Mouse (Mus musculus) neural tube, embryonic 13.5 days (tissue): ENCODE results near the gene Ndufa10. TPM values are rescaled to one million over a fixed set of nuclear protein-coding genes. Genes with fewer than 3 reads are reported as not detected.
"Not testable (repeated sequence)": the region's sequence is repeated elsewhere in the genome, so short reads cannot be mapped to it uniquely, and the experiment has no call there.

ENCODE experiments used
- ATAC-seq: fragments of 200-750 bp; cut with Nextera tagmentation; 2 replicates; pipeline ENCODE4 v1.8.0; 2017; ENCODE audit warnings: low read depth, mild to moderate bottlenecking, moderate TSS enrichment, moderate library complexity
- H3K27ac ChIP-seq: fragments of 300-500 bp; sonication (generic); replicated peaks from 2 replicates; pipeline ENCODE4 v1.5.1; 2015; ENCODE audit warnings: moderate library complexity, mild to moderate bottlenecking, inconsistent platforms
- H3K27me3 ChIP-seq: fragments of 300-500 bp; sonication (generic); 2 replicates; pipeline ENCODE4 v1.6.1; 2015; ENCODE audit warnings: mild to moderate bottlenecking, inconsistent platforms
- H3K36me3 ChIP-seq: fragments of 300-500 bp; sonication (generic); 2 replicates; pipeline ENCODE4 v1.6.1; 2015; ENCODE audit warnings: mild to moderate bottlenecking, inconsistent platforms
- H3K4me1 ChIP-seq: fragments of 300-500 bp; sonication (generic); replicated peaks from 2 replicates; pipeline ENCODE4 v1.6.1; 2015; ENCODE audit warnings: inconsistent platforms
- H3K4me2 ChIP-seq: fragments of 300-500 bp; sonication (generic); 2 replicates; pipeline ENCODE4 v1.6.1; 2015; ENCODE audit warnings: inconsistent platforms, mild to moderate bottlenecking, moderate library complexity
- H3K4me3 ChIP-seq: fragments of 300-500 bp; sonication (generic); 2 replicates; pipeline ENCODE4 v1.5.1; 2015; ENCODE audit warnings: mild to moderate bottlenecking, inconsistent platforms
- H3K9ac ChIP-seq: fragments of 300-500 bp; sonication (generic); 2 replicates; pipeline ENCODE4 v1.6.1; 2015; ENCODE audit warnings: moderate library complexity, mild to moderate bottlenecking, inconsistent platforms
- H3K9me3 ChIP-seq: fragments of 300-500 bp; sonication (generic); 2 replicates; pipeline ENCODE4 v1.6.1; 2016; ENCODE audit warnings: inconsistent platforms
- WGBS: fragments of 180-500 bp; shearing (Covaris S2); methylation state at CpG from one replicate; pipeline ENCODE4 v1.1.7; 2015; 5-methylcytosine and 5-hydroxymethylcytosine counted together
- polyA plus RNA-seq: library from polyadenylated mRNA; unstranded; fragments of >200 nt; fragmentation: Nextera tagmentation; extraction: Ambion mirVana; gene quantifications from 2 replicates; pipeline ENCODE4 v1.2.1, GENCODE M21; 2015

The Ndufa10 gene
- polyA plus RNA-seq: 313 and 317 TPM in 2 replicates

- Histone ChIP-seq H3K27me3 (peaks cover 8% of the 10 kb centered on the region), H3K27ac (peak within 1 kb of the TSS; percentile 84), H3K9ac (peak within 1 kb of the TSS; percentile 94), H3K9me3 (no peaks in the 10 kb centered on the region), H3K36me3 (peaks cover 26% of the 10 kb centered on the region), H3K4me2 (peak within 1 kb of the TSS; percentile 84), H3K4me3 (peak within 1 kb of the TSS; percentile 94), H3K4me1 (peaks cover 18% of the 10 kb centered on the region)
- WGBS: under 1% methylated on average over 67 of the region's 67 CpGs
- ATAC-seq: peak; percentile 95
Measured at GRCm38 (mm10) chr1:92473165-92474041, at the start of gene Ndufa10. TSS of gene Ndufa10 (minus strand) at chr1:92473860.

- WGBS: 19% methylated on average over 10 of the region's 10 CpGs
- H3K4me1 ChIP-seq: no peaks in the 10 kb centered on the region; the same call in 1 of the 2 replicates
- no peaks in the 10 kb centered on the region for H3K36me3 ChIP-seq
- ATAC-seq: peak; percentile 47
- peak overlapping the region; percentile 11; the same call in 1 of the 2 replicates for H3K4me2 ChIP-seq
- no peaks in the 10 kb centered on the region for H3K9me3 ChIP-seq
- no peak overlapping the region for H3K27ac ChIP-seq
- no peak overlapping the region for H3K9ac ChIP-seq
- no peaks in the 10 kb centered on the region for H3K27me3 ChIP-seq
- H3K4me3 ChIP-seq: no peak overlapping the region
Measured at GRCm38 (mm10) chr1:92521376-92521775, 47.7 kb upstream of the Ndufa10 start.

- H3K9me3 ChIP-seq: no peaks in the 10 kb centered on the region
- H3K27me3 ChIP-seq: no peaks in the 10 kb centered on the region
- no peak overlapping the region for H3K4me3 ChIP-seq
- no peaks in the 10 kb centered on the region for H3K36me3 ChIP-seq
- H3K27ac ChIP-seq: no peak overlapping the region
- no peaks in the 10 kb centered on the region; the same call in 1 of the 2 replicates for H3K4me1 ChIP-seq
- 85% methylated on average over 6 of the region's 6 CpGs for WGBS
- no peak for ATAC-seq
- H3K4me2 ChIP-seq: no peak overlapping the region
- no peak overlapping the region for H3K9ac ChIP-seq
Measured at GRCm38 (mm10) chr1:92519046-92519445, 45.4 kb upstream of the Ndufa10 start.

- no peaks in the 10 kb centered on the region for H3K9me3 ChIP-seq
- no peaks in the 10 kb centered on the region; the same call in 1 of the 2 replicates for H3K4me1 ChIP-seq
- no peak within 1 kb of the TSS for H3K27ac ChIP-seq
- WGBS: 82% methylated on average over 3 of the region's 3 CpGs
- no peak for ATAC-seq
- H3K4me3 ChIP-seq: no peak within 1 kb of the TSS
- H3K27me3 ChIP-seq: no peaks in the 10 kb centered on the region
- H3K36me3 ChIP-seq: no peaks in the 10 kb centered on the region
- no peak within 1 kb of the TSS for H3K4me2 ChIP-seq
- H3K9ac ChIP-seq: no peak within 1 kb of the TSS
Measured at GRCm38 (mm10) chr1:92518561-92518960, 44.9 kb upstream of the Ndufa10 start, which contains the start of gene Olfr1414. TSS of gene Olfr1414 (minus strand) at chr1:92518661.

GRCm38 (mm10) chr1:92515390-92515789 lies 41.7 kb upstream of the Ndufa10 start:
- no peaks in the 10 kb centered on the region for H3K9me3 ChIP-seq
- H3K4me3 ChIP-seq: no peak overlapping the region
- 83% methylated on average over 11 of the region's 11 CpGs for WGBS
- H3K4me2 ChIP-seq: no peak overlapping the region
- no peaks in the 10 kb centered on the region for H3K4me1 ChIP-seq
- no peak overlapping the region for H3K27ac ChIP-seq
- ATAC-seq: no peak
- no peak overlapping the region for H3K9ac ChIP-seq
- H3K36me3 ChIP-seq: no peaks in the 10 kb centered on the region
- H3K27me3 ChIP-seq: no peaks in the 10 kb centered on the region

GRCm38 (mm10) chr1:92511646-92512045 lies 38.0 kb upstream of the Ndufa10 start:
- WGBS: 85% methylated on average over 5 of the region's 5 CpGs
- H3K27me3 ChIP-seq, H3K9me3 ChIP-seq, H3K36me3 ChIP-seq, H3K4me1 ChIP-seq, H3K4me2 ChIP-seq, H3K27ac ChIP-seq, H3K9ac ChIP-seq, H3K4me3 ChIP-seq, ATAC-seq: not testable (repeated sequence)

GRCm38 (mm10) chr1:92496001-92496400 lies 22.3 kb upstream of the Ndufa10 start, which contains the start of gene Olfr1415:
TSS of gene Olfr1415 (minus strand) at chr1:92496101.
- Histone ChIP-seq H3K36me3 (no peaks in the 10 kb centered on the region), H3K27me3 (no peaks in the 10 kb centered on the region), H3K9ac (no peak within 1 kb of the TSS), H3K4me3 (no peak within 1 kb of the TSS), H3K27ac (no peak within 1 kb of the TSS), H3K9me3 (peaks cover 6% of the 10 kb centered on the region; the same call in 1 of the 2 replicates), H3K4me1 (no peaks in the 10 kb centered on the region), H3K4me2 (no peak within 1 kb of the TSS)
- ATAC-seq: no peak
- 80% methylated on average over 2 of the region's 2 CpGs for WGBS

GRCm38 (mm10) chr1:92485013-92485412 lies 11.4 kb upstream of the Ndufa10 start, which contains the start of gene Olfr1416:
TSS of gene Olfr1416 (minus strand) at chr1:92485113.
- Histone ChIP-seq H3K9ac (no peak within 1 kb of the TSS), H3K4me2 (no peak within 1 kb of the TSS), H3K4me1 (no peaks in the 10 kb centered on the region), H3K9me3 (0 out of 2 replicates have a peak, but pooled peaks cover 7% of the 10 kb centered on the region), H3K4me3 (no peak within 1 kb of the TSS), H3K36me3 (no peaks in the 10 kb centered on the region), H3K27me3 (no peaks in the 10 kb centered on the region), H3K27ac (no peak within 1 kb of the TSS)
- no peak for ATAC-seq

GRCm38 (mm10) chr1:92474066-92474578 lies 462 bp upstream of the Ndufa10 start:
- Histone ChIP-seq H3K4me2 (peak overlapping the region; percentile 84), H3K4me3 (peak overlapping the region; percentile 94), H3K27me3 (peaks cover 8% of the 10 kb centered on the region), H3K9me3 (no peaks in the 10 kb centered on the region), H3K9ac (peak overlapping the region; percentile 94), H3K4me1 (peaks cover 18% of the 10 kb centered on the region), H3K27ac (peak overlapping the region; percentile 77; the same call in 1 of the 2 replicates), H3K36me3 (peaks cover 19% of the 10 kb centered on the region)
- ATAC-seq: peak; percentile 75
- WGBS: 4% methylated on average over 10 of the region's 10 CpGs

- H3K27me3 ChIP-seq: no peaks in the 10 kb centered on the region
- peaks cover 13% of the 10 kb centered on the region for H3K4me1 ChIP-seq
- no peak for ATAC-seq
- no peak overlapping the region for H3K4me3 ChIP-seq
- no peaks in the 10 kb centered on the region for H3K9me3 ChIP-seq
- H3K4me2 ChIP-seq: no peak overlapping the region
- 91% methylated on average over 4 of the region's 4 CpGs for WGBS
- H3K9ac ChIP-seq: no peak overlapping the region
- H3K36me3 ChIP-seq: peaks cover 71% of the 10 kb centered on the region
- H3K27ac ChIP-seq: no peak overlapping the region
Measured at GRCm38 (mm10) chr1:92468891-92469290, 4.8 kb downstream of the Ndufa10 start.

- H3K9me3 ChIP-seq: 0 out of 2 replicates have a peak, but pooled peaks cover 6% of the 10 kb centered on the region
- WGBS: 92% methylated on average over 6 of the region's 6 CpGs
- H3K27ac ChIP-seq: no peak overlapping the region
- no peak overlapping the region for H3K9ac ChIP-seq
- H3K4me1 ChIP-seq: no peaks in the 10 kb centered on the region
- H3K4me2 ChIP-seq: no peak overlapping the region
- no peak for ATAC-seq
- no peak overlapping the region for H3K4me3 ChIP-seq
- H3K27me3 ChIP-seq: no peaks in the 10 kb centered on the region
- peaks cover 91% of the 10 kb centered on the region for H3K36me3 ChIP-seq
Measured at GRCm38 (mm10) chr1:92458416-92458815, 15.2 kb downstream of the Ndufa10 start.

GRCm38 (mm10) chr1:92457758-92458157 lies 15.9 kb downstream of the Ndufa10 start:
- Histone ChIP-seq H3K36me3 (peaks cover 91% of the 10 kb centered on the region), H3K27ac (no peak overlapping the region), H3K4me1 (no peaks in the 10 kb centered on the region), H3K4me2 (no peak overlapping the region), H3K27me3 (no peaks in the 10 kb centered on the region), H3K9ac (no peak overlapping the region), H3K9me3 (0 out of 2 replicates have a peak, but pooled peaks cover 6% of the 10 kb centered on the region), H3K4me3 (no peak overlapping the region)
- no peak for ATAC-seq
